Mouse (Mus musculus): ENCODE measurements around the gene Nmrk1.

Nmrk1 gene

DNA sequence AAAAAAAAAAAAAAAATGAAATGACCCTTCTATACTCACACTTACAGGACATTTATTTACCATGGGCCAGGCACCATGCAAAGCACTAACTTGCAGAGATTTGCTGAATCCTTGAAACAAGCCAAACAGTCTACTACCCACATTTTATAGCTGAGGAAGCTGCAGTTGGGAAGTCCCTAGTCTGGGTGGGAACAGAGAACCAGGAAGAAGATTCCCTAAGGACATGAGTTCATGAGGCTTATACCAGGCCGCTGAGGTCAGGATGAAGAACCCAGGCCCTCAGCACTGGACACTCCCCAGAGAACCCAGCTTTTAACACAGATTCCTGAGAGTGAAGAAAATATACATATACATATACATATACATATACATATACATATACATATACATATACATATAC lies 14.2 kb upstream of the Nmrk1 start:
- no peak for DNase-seq (ENCODE audit: low spot score)

DNA sequence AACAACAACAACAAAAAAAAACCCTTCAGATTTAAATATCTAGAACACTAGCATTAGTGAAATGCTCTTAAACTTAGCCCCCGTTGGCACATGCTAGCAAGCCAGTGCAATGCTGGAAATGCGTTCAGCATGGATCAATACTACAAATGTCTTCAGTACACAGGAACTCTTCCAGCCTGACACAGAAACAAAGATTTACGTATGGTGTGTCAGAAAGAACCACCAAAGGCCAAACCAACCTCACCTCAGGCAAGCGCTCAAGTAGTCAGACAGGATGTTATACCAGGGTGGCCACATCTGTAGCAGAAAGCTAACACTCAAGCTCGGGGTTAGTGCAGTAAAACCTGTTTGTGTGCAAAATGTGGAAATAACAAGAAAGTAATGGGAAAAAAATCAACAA lies 12.7 kb upstream of the Nmrk1 start:
- no peak for DNase-seq (ENCODE audit: low spot score)

DNA sequence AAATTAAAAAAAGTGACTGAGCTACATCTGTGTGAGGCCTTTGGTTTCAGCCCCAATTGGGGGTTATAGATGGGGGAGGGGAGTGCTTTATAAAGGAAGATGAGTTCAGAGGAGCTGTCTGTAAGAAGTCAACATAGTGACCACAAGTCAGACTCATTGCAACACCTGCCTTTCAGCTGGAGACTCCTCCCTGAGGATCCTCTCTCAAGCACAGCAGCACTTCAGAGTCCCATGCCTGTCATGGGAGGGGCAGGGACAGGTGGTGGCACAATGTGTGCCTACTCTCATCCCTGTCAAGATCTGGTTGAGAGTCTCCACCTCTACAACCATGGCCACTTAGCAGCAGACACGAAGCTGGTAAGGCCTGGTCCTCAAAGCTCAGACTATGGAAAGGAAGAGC lies 12.1 kb upstream of the Nmrk1 start:
- DNase-seq (ENCODE audit: low spot score): no peak

DNA sequence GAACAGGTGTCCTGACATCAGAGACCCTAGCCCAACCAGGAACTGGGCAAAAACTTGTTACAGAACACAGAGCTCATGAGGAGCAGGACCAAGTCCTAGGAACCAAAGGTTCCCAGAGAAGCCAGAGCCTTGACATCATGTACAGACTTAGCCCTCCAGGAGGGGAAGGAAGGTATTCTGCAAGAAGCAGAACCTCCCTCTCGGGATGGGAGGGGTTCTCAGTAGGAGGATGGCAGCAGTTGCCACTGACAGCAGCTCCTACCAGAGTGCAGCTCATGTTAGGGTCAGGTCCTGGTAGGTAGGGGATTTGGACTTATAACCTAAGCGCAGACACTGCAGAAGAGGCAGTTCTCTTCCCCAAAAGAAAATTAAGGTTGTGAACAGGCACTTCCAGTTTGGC lies 7.9 kb upstream of the Nmrk1 start:
- no peak for DNase-seq (ENCODE audit: low spot score)

DNA sequence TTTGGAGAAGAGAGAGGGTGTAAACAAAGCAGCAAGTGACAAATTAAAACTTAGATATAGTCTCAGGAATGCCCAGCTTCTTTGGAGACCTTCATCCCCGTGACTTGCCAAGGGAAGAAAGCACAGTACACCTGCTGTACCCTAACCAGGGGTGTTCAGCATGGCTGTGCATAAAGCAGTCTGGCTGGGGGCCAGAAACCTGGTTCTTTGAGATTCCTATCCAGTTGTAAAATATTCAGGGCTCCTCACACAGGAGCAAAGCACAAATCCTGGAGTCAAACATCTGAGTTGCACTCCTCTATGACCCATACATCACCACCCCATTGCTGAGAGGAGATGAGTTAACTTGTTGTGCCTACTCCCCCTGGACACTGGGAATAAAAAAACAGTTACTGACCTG lies 2.2 kb upstream of the Nmrk1 start:
- no peak for DNase-seq (ENCODE audit: low spot score)

DNA sequence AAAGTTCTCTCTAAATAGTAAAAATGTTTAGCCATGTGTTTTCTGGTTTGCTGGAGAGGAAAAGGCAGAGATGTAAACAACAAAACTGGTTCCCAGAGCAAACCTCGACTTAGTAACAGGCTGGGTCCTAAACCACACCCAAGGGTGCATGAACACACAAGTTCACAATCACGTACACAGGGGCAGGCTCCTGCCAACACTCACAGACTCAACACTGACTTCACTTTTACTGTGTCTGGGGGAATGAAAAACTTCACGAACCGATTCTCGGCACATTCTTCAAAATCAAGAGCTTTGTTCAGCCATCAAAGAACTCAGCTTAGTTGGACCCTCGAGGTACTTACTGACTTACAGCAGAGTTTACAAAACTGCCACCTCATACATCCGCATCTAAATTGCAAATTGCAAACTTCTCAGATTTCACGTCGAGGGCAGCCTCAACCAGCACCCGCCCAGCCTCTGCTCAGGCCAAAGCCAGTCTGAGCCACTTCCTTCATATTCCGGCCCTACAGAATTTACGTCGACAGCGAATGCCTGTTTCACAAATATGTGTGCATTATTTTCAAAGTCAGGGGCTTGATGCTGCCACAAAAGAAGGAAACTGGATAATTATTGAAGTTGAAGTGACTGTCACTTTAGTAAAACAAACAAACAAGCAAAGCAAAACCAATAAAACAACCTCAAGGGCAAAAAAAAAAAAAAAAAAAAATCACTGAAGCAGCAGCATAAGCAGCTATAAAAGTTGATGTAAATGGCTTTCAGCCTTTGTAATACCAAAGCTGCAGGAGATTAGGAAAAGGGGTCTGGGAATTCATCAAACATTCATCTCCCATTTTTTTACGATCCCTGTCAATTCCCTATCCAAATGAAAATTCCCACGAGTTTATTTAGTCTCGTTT lies 1.3 kb upstream of the Nmrk1 start:
- DNase-seq (ENCODE audit: low spot score): no peak

DNA sequence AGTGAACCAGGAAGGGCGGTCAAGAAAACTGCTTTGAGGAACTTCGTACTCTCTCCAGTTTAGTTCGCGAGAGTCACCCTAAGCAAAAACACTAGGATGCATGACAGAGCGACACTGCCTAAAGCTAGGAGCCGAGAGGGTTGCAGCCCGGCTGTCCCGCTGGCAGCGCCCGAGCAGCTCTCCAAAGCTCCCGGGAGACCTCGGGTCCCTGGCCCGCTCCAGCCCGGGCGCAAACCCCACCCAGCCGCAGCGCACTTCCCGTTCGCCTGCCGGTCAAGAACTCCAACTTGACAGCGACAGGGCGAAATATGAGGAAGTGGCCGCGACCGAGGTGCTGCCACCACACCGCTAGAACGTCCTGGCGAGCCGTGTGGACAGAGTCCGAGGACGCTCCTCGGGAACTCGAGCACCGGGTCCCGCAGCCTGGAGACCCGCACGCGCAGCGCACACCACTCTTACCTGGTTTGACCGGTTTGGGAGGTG lies 548 bp upstream of the Nmrk1 start:
- peak; percentile 43 for DNase-seq (ENCODE audit: low spot score)

DNA sequence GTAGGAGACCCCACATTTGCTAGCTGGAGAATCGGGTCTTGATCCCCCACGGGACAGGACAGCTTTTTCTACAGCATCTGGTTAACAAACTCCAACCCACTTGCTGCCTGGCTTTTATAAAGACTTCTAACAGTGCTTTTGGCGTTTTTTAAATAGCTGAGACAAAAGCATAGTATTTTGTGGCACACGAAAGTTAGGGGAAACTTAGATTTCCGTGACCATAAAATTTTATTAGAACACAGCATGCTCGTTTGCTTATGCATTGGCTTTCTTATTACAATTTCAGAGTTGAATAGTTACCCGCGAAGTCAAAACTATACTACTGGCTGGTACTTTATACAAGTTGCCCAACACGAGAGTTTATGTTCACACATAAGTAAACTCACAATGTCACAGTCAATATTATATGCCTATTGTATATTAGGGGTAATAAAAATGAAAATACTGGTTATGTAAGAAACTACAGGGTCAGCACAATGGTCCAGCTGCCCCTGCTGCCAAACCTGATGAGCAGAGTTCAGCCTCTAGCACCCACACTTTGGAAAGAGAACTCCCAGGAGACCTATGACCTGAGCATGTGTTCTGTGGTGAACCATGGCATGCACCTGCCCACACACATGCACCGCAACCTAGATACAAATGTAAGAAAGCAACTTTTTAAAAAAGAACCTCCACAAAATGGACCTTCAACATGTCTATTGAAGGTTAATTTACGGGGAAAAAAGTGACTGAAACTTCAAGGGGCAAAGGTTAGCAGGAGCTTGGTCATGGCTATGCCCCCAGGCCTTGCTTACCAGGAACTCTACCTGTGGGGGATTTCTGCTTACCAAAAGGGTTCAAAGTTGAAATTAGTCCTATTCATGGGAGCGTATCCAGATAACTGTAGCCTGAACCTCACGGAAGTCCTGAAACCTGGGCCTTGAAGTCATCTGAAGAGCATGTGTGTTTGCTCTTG lies 758 bp downstream of the Nmrk1 start:
- no peak for DNase-seq (ENCODE audit: low spot score)

DNA sequence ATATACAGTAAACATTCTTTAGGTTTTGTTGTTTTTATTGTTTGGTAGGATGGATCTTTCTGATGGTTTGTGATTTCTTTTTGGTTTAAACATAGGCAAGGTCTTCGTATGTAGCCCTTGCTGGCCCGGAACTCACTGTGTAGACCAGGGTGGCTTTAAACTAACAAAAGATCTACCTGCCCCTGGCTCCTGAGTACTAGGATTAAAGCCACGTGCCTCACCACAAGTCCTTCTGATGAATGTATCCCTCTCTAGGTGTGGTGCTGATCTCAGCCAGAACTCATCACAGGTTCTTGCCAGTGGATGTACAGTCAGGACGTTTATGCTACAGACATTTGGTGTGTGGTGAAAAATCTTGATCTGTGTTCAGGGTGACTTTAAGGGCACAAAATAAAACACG lies 6.2 kb downstream of the Nmrk1 start:
- no peak for DNase-seq (ENCODE audit: low spot score)

DNA sequence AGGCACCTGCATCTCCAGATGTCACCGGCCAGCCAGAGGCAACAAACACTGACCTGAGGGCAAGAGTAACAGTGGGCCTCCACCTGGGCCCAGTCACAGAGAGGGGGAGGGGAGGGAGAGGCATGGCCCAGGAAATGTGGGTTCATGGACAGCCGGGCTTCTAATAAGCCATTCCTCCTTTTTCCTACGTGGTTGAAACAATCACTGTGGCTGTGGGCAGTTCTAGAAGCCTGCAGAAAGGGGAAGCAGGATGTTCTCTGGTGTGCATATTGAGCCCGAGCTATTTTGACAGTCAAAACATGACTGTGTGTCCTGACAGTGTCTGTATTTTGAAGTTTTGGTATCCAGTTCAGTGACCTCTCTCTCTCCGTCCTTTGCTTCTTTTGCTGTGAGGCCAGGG lies 7.2 kb downstream of the Nmrk1 start:
- DNase-seq (ENCODE audit: low spot score): no peak

DNA sequence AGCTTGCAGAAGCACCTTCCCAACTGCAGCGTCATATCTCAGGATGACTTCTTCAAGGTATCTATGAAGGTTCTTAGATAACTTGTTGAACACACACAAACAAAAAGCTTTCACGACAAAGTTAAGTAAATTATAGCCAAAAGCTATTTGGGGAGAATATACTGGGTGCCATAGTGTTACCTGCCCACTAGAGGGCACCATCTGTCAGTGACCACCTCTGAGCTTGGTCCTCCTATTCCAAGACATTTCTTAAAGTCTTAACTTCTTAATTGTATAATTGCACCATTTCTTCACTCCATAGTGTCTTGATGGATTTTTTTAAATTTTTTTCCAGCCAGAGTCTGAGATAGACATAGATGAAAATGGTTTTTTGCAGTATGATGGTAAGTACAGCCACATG lies 7.8 kb downstream of the Nmrk1 start:
- no peak for DNase-seq (ENCODE audit: low spot score)

DNA sequence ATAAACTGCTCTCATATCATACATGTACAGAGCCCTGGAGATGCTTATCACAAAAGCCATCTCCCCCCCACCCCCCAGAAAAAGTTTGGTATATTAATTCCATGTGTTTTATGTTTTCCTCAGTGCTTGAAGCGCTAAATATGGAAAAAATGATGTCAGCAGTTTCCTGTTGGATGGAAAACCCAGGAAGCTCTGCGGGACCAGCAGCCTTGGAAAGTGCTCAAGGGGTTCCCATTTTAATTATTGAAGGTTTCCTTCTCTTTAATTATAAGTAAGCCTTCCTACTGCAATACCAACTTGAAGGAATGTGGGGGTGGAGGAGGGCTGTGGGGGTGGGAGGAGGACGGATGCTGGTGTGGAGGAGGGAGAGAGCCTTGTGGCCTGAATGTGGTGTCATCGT lies 9.3 kb downstream of the Nmrk1 start:
- DNase-seq (ENCODE audit: low spot score): no peak

DNA sequence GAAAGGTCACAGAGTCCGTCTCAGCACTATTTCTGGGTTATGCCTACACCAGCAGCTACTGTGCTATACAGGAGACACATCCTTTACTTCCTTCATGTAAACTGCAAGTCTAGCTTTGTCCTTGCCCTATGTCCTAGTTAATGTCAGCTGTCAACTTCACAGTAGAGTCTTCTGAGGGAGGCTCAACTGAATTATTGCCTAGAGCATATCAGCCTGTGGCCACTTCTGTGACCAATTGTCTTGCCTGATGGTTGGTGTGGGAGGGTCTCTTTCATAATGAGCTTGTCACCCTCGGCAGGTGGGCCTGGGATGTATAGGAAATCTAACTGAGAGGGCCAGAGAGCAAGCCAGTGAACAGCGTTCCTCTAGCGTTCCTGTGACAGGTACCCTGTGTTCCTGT lies 11.7 kb downstream of the Nmrk1 start:
- DNase-seq (ENCODE audit: low spot score): no peak

DNA sequence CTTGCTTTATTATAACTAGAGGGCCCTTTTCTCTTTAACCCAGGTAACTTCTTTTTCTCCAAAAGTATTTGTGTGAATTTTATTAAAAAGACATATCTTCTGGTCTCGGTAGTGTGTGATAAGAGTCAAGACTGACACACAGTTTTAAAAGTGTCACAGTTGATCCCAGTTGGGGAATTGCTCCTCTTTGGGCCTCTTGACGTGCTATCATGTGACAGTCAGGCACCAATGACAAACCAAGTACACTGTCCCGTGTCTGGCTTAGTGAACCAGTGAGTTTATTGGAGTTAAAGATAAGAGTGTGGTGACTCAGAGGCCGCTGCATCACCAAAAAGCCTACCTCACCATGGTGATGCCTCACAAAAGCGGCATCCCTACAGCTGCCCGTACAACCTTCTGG lies 12.3 kb downstream of the Nmrk1 start:
- DNase-seq (ENCODE audit: low spot score): no peak

DNA sequence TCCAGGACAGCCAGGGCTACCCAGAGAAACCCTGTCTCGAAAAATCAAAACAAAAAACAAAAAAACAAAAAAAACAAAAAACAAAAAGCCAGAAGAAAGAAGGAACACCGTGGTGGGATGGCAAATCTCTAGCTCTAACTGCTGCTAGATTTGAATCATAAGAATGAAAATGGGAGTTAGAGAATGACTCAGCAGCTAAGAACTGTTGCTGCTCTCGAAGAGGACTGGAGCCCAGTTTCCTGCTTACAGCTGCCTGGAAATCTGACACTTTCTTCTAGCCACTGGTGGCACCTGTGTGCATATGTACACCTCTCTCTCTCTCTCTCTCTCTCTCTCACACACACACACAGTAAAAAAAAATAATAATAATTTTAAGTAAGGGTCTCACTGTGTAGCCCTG lies 14.6 kb downstream of the Nmrk1 start:
- DNase-seq (ENCODE audit: low spot score): no peak

DNA sequence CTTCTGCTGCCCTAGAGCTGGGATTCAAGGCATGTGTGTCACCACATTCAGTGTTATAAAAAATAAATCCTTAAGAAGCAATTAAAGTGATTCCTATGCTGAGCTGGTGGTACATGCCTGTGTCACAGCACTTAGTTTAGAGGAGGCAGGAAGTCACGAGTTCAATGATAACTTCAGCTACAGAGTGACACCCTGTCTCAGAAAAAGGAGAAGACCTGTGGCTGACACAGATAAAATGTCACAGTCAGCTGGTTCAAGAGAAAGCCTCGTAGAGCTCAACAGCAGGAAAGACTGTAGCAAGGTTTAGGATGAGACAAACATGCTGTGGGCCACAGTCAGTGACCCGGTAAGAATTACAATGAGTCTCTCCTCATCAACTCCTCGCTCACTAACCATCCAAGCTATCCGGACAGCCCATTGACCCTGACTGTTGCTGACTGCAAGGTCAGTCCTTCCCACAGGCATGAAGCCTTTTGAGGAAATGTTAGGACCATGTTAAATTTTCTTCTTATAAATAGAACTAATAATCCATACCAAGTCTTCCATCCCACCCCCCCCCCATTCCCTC lies 15.2 kb downstream of the Nmrk1 start:
- no peak for DNase-seq (ENCODE audit: low spot score)

DNA sequence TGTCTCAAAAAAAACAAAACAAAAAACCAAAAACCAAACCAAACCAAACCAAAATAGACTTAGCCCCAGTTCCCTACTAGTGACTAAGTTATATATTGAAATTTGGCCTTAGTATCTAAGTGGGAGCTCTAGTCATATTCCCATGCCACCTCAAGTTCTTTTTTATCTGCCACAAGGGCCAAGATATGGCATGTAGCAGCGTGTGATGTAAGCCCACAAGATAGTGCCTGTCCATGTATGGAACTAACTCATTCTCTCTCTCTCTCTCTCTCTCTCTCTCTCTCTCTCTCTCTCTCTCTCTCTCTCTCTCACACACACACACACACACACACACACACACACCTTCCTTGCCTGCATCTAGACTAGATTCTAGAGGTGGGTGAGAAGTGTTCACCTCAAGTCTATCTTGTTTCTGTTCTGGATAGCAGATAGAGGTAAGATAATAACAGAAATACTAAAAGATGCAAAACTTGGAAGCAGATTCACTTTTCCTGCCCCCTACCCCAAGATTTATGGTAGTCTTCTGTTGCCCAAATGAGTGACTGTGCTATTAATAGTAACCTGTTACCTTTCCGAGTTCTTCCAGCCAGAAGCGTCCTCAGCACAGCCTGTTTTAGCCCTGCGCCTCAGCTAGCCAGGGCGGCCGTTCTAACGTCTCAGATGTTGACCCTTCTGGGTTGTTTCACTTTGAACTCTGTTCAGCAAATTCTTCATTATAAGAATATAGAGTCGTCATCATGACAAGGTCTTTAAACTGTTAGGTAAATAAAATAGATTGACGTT lies 16.2 kb downstream of the Nmrk1 start:
- no peak for DNase-seq (ENCODE audit: low spot score)

DNA sequence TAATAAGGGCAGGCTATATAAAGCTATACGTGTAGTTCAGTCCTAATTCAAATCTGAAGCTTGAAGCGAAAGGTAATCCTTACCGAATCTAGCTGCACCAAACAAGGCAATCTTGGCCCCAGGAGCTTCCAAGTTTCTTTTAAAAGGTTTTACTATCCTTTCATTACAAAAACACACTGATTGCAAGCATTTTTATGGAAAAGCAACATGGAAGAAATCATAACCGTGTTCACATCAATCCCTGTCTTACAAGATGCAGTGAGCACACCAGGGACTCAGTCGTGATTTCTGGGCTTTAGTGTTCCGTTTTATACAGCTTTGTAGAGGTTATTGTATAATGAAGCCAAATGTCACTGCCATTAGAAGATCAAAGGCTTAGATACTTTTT lies 16.8 kb downstream of the Nmrk1 start:
- DNase-seq (ENCODE audit: low spot score): no peak

DNA sequence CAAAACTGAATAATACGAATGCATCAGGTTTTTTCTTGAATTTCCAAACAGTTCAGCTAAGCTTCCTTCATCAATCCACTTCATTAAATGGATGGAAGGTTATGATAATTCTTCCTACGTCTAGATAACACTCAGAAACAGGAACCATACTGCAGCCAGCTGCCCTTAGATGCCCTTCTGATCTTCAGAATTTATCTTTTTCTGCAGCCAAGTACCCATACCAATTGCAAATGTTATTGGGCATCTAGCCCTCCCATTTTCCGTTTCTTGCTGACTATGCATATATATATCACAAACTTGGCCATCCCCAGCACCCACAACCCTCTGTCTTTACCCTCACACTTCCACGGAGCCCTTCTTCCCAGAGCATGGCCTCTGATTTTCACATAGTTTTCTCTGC lies 18.2 kb downstream of the Nmrk1 start:
- no peak for DNase-seq (ENCODE audit: low spot score)

DNA sequence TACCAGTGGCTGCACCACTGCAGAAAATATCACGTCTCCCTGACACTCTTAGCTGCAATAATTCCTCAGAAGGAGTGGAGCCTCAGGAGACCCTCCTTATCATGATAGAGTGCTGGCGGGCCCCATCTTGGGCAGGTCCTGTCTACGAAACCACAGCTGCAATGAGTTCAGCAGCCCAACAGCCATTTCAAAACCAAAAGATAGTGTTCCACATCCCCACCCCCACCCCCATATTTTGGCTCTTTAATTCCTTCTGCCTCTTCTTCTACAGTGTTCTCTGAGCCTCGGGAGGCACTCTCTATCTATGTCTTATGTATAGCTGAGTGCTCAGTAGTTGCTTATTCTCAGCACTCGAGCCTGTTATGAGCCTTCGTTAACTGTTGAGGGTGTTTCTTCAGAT lies 18.7 kb downstream of the Nmrk1 start:
- no peak for DNase-seq (ENCODE audit: low spot score)

DNA sequence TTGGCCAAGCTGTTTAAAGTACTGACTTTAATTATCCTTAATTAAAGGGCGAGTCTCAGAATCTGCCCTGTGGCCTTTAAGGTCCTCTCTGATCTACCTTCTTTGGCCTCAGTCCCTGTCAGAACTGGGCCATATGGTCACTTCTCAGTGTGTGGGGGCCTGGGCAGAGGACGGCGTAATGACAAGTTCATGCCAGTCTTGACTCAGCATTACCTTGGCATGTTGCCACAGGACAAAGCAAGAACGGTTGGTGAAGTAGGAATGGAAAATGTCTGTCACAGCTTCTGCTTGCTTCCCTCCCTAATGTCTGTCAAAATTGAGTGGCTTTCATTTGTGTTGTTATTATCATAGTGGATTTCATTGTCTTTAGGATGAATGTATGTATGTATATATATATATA lies 20.8 kb downstream of the Nmrk1 start:
- DNase-seq (ENCODE audit: low spot score): no peak

DNA sequence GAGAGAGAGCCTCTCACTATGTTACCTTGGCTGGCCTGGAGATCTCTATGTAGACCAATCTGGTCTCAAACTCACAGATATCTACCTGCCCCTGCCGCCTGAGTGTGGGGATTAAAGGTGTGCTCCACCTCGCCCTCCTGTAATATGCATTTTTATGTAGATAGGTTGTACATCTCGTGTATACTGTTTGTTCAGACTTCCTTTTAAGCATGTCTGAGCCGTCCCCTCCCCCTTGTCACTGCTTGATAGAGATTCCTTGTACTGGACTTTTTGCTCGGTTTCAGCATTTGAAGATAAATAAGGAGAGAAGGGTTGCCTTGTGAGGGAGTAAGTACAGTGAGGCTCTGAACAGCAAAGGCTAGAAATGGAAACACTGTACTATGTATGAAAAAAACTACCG lies 21.3 kb downstream of the Nmrk1 start:
- DNase-seq (ENCODE audit: low spot score): no peak
